Mouse (Mus musculus): ENCODE data around the gene Nme8.

DNA sequence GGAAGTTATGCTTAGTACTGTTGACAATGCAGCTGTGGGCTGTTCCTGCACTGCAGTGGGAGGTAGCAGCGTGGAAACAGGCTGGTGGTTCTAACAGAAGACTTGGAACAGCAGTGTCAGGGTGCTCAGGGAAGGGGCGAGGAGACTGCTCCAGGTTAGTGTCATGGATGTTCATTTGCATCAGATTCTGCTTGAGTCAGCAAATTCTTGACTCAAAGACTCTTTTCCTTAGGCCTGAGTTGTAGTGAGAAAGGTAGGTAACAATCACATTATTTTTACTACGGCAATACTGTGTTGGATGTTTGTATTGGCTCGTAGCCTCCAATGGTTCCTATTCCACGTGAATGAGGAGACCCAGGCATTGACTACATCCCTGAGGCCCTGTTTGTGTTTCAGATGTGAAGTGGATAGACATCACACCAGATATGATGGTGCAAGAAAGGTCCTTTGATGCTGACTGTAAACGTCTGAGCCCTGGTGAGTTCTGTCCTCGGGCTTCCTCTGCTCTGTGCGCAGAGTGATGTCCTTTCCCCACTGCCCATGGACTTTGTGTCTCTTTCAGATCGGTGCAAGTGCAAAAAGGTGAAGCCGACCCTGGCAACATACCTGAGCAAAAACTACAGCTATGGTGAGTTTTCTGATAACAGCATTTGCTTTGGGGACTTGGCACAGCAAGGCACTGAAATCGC lies 72.8 kb downstream of the Nme8 start:
- no peak for TF ChIP-seq POLR2A (IDR thresholded peaks at IDR 0.05; ENCODE audit: extremely low read depth, insufficient read depth, low read length)
- TF ChIP-seq CTCF (IDR thresholded peaks at IDR 0.05; ENCODE audit: low read depth, low read length) = no peak

Data from liver, adult 2 months (tissue).